Mouse (Mus musculus) frontal cortex, postnatal 36 days (tissue): ENCODE results near the gene Arsj.
A peak's percentile ranks its signal among the peaks of the same experiment; 100 is the strongest.

Experiments
- DNase-seq, 2 experiments: peaks; one replicate each; pipeline ENCODE4 v3.0.0; 2022; ENCODE audit warnings: low spot score in 2 of 2

The Arsj gene

DNA sequence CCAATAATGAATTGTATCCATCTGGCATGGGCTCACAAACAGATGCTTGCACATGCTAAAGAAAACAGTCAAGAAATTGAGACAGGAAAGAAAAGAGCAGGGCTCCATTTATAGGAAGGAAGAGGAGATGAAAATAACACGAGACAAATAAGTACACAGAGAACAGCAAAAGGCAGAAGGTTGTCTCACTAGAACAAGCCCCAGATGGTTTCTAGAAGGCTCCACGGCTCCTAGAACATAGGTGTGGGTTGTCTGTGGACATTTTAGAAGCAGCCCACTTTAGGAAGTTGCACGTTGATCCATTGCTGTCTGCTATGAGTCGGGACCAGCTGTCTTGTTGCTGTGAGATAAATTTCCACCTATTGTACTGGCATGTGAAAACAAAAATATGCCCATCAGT, 37.2 kb downstream of the Arsj start:
- DNase-seq: peak; percentile 24 to 53

DNA sequence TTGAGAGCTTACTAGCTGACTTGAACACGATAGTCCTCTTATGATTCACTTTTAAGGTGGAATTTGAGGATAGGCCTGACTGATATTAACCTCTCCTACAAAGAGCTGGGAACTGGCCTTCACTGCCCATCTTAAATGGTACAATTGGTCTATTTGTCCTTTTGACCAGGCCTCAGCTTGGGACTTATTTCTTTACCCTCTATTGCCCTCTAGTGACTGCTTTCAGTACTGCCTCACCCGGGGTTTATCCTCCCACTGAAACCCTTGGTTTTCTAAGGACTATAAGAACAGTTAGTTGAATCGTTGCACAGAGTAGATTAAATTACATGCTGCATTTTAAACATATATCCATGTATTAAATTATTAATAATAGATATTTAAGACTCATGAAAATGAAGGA, 39.4 kb downstream of the Arsj start:
- DNase-seq: peak; percentile 79 to 85

DNA sequence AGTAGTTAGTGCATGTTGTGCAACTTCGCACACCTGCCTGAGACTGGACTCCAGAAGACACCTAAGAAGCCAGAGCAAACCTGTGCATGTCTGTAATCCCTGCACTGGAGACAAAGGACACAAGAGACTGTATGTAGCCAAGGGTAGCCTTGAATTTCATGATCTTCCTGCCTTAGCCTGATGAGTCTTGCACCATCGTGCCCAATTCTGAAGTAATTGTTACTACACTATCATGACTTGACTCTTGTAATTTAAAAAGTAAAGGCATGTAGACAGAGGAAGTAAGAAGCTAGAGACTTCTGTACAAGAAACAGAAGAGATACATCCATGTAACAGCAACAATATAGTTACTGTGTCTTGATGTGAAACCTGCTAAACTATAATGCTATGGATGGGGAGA, 40.7 kb downstream of the Arsj start:
- DNase-seq: no peak

DNA sequence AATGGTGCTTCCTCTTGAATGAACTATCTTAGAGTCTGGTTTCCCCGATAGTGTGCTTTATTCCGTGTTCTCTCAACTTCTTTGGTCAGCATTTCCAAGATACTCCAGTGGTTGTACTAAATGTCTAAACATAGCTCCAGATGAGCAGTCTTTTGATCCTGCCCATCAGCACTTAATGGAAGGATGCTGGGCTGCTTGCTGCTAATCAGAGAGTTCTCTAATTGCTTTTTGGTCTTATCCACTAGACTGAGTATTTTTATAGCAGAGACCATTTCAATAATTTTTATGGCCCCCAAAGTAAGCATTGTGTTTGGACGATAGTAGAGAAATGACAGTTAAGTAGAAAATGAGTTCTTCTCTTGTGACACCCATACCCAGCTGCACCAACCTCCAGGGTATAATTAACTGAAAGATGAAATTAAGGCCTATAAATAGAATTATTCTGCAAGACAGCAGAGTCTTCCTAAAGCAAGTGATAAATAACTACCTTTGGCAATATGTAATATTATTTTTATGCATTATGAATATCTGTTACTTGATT, 67.1 kb downstream of the Arsj start:
- no peak for DNase-seq

DNA sequence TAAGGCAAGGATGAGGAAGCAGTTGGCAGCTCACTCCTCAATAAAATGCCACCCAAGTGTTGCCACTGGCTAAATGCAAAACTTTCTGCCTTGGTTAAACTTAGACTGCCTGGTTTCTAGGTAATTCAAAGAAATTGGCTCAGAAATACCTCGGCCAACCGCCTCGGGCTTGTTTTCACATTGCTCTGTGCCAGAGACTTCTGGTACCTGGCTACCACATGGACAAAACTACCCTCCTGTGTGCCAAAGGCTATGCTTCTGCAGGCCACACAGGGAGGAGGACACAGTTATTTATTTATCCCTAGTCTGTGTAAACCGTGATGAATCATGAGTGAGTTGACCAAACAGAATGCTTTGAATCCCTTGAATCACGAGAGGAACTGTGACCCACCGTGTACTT, 75.8 kb downstream of the Arsj start:
- DNase-seq: no peak

DNA sequence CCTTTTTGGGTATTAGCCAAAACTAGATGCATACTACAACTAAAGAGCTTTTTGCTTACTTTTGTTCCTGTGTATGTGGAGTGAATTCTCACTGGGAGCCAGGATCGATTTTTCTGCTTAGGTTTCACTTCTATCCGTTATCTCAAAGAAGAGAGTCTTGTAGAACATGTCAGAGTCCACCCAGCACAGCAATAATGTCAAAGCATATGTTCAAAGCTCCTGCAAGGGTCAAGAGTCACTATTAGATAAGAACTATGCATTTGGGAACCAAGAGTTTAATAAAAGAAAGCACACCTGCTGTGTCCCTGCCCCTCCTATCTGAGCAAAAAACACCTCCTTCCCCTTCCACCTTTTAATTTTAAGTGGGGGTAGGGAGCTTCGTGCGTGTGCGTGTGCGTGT, 85.6 kb downstream of the Arsj start:
- no peak for DNase-seq

DNA sequence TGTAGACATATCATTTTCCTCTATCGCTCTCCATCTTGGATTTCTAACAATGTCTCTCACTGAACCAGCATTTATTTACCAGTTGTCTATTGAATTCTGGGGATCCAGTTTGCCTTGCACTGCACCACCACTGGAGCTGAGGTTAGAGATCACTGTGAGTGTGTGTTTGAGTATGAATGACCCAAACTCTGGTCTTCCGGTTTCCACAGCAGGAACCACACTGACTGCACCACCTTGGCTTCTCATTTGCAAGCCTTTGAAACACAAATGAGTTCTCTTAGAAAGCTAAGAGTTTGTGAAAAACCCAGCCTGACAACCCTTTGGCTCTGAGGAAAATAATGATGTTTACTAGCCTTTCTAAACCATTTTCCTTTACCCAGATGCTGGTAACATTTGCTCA, 86.0 kb downstream of the Arsj start:
- DNase-seq: no peak

DNA sequence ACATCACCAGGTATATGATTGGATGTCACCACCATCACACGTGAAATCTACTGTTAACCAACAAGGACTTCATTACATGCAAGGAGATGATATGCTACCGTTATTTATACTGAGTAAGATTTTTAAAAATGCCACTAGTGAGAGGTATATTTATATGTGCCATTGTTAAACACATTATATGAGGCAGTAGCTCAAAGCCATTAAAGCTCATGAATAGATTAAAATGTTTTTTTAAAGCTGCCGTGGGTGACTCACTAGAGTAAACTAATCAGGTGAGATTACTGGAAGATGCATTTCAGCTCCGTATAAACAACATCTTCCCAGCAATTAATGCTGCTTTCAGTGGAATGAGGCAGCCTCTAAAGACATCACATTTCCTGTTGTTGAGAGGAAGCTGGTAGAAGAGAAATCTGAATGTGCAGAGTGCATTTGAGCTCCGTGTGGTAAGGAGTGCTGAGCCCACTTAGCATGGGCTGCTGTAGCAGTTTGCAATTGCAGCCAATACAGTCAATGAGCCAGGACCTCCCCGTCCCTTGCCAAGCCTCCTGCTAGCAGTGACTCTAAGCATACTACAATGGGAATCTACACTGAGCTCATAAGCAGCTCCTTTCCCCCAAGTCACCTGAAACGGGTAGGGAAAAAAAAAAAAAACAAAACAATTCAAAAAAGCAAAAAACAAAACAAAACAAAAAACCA, 92.5 kb downstream of the Arsj start:
- no peak for DNase-seq

DNA sequence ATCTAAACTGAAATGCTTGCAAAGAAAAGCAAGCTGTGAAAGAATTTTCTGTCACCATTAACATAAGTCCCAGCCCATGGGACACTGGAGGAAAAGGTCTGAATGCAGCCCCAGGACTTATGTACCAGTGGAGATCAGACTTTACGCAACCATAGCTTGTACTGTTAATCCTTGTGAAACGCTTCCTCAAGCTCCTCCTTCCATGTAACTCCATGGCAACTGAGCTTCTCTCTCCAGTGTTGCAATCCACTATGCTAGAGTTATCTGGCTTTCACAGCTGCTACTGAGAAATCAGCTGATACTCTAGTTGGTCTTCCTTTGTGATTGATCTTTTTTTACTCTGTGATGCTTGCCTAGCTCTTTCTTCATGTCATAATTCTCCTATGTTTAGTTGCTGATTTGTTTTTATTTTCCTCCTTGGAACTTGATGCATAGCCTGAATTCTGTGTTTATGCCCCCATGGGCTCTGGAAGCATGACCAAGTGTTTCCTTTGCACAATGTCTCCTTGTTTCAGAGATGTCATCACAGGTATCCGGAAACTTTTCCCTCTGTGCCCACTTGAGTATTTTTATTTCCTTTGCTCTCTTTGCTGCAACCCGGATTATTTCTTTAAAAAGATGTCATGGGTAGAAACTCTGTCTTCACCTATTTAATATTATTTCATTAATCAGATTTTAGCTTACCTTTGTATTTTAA, 99.8 kb downstream of the Arsj start:
- peak in 1 of 2 experiments; percentile 8 for DNase-seq

DNA sequence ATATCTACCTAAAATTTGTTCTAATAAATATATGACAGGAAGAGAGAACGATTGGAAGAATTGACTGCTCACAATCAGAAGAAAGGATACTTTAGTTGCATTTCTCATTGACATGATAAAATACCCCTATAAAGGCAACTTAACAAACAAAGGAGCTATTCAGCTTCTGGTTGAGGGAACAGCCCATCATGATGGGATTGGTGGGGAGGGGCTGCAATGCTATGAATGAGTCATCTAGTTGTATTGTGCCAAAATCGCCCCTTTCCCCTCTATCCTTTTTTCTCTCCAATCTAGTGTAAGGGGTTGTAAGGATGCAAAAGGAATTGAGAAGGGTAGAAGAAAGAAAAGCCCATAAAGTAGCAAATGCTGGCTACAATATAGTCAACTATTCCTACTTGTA, 100.8 kb downstream of the Arsj start:
- DNase-seq: no peak
